Mouse (Mus musculus) neural tube, embryonic 15.5 days (tissue): ENCODE measurements around the gene Maml3. TPM values are rescaled to one million over a fixed set of nuclear protein-coding genes. Genes with fewer than 3 reads are reported as not detected.

Experiments
- ATAC-seq: fragments of 200-750 bp; cut with Nextera tagmentation; 2 replicates; pipeline ENCODE4 v1.8.0; 2017; ENCODE audit warnings: mild to moderate bottlenecking, moderate TSS enrichment, moderate library complexity; ENCODE audit not compliant: low FRiP score
- H3K27ac ChIP-seq: fragments of 300-500 bp; sonication (generic); replicated peaks from 2 replicates; pipeline ENCODE4 v1.5.1; 2015; ENCODE audit warnings: mild to moderate bottlenecking, inconsistent platforms
- H3K27me3 ChIP-seq: fragments of 300-500 bp; sonication (generic); replicated peaks from 2 replicates; pipeline ENCODE4 v1.6.1; 2015; ENCODE audit warnings: inconsistent platforms
- H3K36me3 ChIP-seq: fragments of 300-500 bp; sonication (generic); 2 replicates; pipeline ENCODE4 v1.6.1; 2015; ENCODE audit warnings: inconsistent platforms
- H3K4me1 ChIP-seq: fragments of 300-500 bp; sonication (generic); 2 replicates; pipeline ENCODE4 v1.6.1; 2015; ENCODE audit warnings: inconsistent platforms
- H3K4me2 ChIP-seq: fragments of 300-500 bp; sonication (generic); 2 replicates; pipeline ENCODE4 v1.6.1; 2015; ENCODE audit warnings: inconsistent platforms, mild to moderate bottlenecking, moderate library complexity
- H3K4me3 ChIP-seq: fragments of 300-500 bp; sonication (generic); replicated peaks from 2 replicates; pipeline ENCODE4 v1.5.1; 2015; ENCODE audit warnings: mild to moderate bottlenecking, inconsistent platforms
- H3K9ac ChIP-seq: fragments of 300-500 bp; sonication (generic); replicated peaks from 2 replicates; pipeline ENCODE4 v1.6.1; 2015; ENCODE audit warnings: mild to moderate bottlenecking, inconsistent platforms
- H3K9me3 ChIP-seq: fragments of 300-500 bp; sonication (generic); replicated peaks from 2 replicates; pipeline ENCODE4 v1.6.1; 2016; ENCODE audit warnings: inconsistent platforms
- WGBS: fragments of 180-500 bp; shearing (Covaris S2); methylation state at CpG from one replicate; pipeline ENCODE4 v1.1.7; 2015; ENCODE audit warnings: mixed read lengths; 5-methylcytosine and 5-hydroxymethylcytosine counted together
- polyA plus RNA-seq: library from polyadenylated mRNA; unstranded; fragments of >200 nt; fragmentation: Nextera tagmentation; extraction: Ambion mirVana; gene quantifications from 2 replicates; pipeline ENCODE4 v1.2.1, GENCODE M21; 2015

Maml3 gene
- polyA plus RNA-seq, 1 experiment from 2014 or later = 7.6 TPM

DNA sequence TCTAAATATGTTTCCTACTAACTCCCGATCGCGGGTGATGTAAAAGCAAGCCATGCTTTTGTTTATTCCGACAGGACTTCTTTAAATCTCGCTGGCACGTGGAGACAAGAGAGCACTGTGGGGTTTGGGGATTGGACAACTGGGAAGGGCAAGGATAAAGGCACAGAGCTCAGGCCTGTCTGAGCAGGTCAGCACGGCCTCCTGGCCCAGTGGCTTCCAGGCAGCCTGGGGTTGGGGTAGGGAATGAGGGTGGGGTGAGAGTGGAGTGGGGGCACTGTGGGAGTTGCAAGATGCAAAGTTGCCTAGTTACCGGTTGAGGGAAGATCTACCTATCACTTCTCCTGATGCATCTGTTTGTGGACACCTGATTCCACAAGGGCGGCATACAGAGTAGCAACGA lies 250.7 kb downstream of the Maml3 start:
- H3K27ac ChIP-seq = no peak overlapping the region
- peak; percentile 48; the same call in 1 of the 2 replicates for ATAC-seq
- no peaks in the 10 kb centered on the region for H3K9me3 ChIP-seq
- no peak overlapping the region for H3K4me3 ChIP-seq
- H3K27me3 ChIP-seq = no peaks in the 10 kb centered on the region
- H3K4me2 ChIP-seq = no peak overlapping the region
- H3K36me3 ChIP-seq = no peaks in the 10 kb centered on the region; the same call in none of the 2 replicates
- H3K9ac ChIP-seq = no peak overlapping the region
- 66% methylated on average over 10 of the region's 10 CpGs for WGBS
- H3K4me1 ChIP-seq = peaks cover 18% of the 10 kb centered on the region

DNA sequence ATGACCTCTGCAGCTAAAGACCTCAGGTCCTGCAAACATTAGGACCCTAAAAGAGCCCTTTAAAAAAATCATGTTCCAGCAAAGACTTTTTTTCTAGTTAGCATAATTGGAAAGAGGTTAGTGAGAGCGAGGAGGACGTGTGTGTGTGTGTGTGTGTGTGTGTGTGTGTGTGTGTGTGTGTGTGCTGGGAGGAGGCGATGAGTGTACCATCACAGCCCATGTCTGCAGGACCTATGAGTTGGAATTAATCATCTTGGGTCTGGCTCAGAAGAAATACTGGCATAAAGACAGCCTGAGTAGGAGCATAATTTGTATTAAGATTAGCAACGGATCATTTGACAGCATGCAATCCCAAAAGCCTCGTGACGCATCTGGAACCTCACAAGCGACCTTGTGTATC lies 251.3 kb downstream of the Maml3 start:
- H3K4me1 ChIP-seq = peaks cover 18% of the 10 kb centered on the region
- no peak overlapping the region for H3K9ac ChIP-seq
- no peak overlapping the region for H3K4me2 ChIP-seq
- no peak overlapping the region for H3K4me3 ChIP-seq
- 52% methylated on average over 7 of the region's 7 CpGs for WGBS
- no peak for ATAC-seq
- no peaks in the 10 kb centered on the region; the same call in none of the 2 replicates for H3K36me3 ChIP-seq
- H3K27ac ChIP-seq = no peak overlapping the region; the same call in 1 of the 2 replicates
- no peaks in the 10 kb centered on the region for H3K9me3 ChIP-seq
- H3K27me3 ChIP-seq = no peaks in the 10 kb centered on the region

DNA sequence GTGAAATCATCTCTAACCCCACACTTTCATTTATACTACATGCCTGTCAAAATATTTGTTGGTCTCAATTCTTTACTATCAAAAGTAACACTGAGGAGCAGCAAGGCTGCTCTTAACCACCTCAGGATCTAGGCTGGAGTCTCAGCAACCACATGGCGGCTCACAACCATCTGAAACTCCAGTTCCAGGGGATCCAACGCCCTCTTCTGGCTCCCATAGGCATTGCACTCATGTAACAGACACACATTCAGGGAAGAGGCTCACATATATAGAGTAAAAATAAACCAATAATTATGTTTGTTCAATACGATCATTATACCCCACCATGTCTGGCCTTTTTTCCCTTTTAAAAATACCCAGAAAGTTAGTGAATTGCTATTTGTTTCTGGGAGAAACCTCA lies 252.2 kb downstream of the Maml3 start:
- Histone ChIP-seq H3K27me3 (no peaks in the 10 kb centered on the region), H3K9ac (no peak overlapping the region), H3K4me1 (peaks cover 18% of the 10 kb centered on the region), H3K9me3 (no peaks in the 10 kb centered on the region), H3K27ac (no peak overlapping the region), H3K4me3 (no peak overlapping the region), H3K36me3 (no peaks in the 10 kb centered on the region; the same call in none of the 2 replicates), H3K4me2 (no peak overlapping the region)
- ATAC-seq = no peak
- 87% methylated on average over 3 of the region's 3 CpGs for WGBS

DNA sequence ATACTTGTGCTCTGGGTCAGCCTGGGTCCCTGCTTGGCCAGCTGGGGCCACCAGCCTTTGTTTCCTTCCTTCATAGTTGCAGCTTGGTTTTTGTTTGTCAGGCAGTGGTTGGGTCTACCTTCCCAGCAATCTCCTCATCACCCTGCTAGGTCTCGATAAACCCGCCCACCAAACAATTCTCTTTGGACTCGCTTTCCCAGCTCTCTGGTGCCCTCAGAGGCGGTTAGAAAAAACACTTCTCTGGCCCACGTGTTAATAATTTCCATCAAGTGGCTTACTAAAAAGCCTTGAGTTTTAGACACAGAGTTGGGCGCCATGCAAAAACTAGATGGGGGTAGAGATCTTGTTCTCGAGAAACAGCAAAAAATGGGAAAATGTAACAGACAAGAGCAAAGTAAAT lies 253.3 kb downstream of the Maml3 start:
- Histone ChIP-seq H3K27me3 (no peaks in the 10 kb centered on the region), H3K9ac (no peak overlapping the region), H3K4me2 (no peak overlapping the region), H3K9me3 (no peaks in the 10 kb centered on the region), H3K4me1 (peaks cover 18% of the 10 kb centered on the region), H3K27ac (no peak overlapping the region), H3K36me3 (no peaks in the 10 kb centered on the region; the same call in none of the 2 replicates), H3K4me3 (no peak overlapping the region)
- no peak for ATAC-seq
- 70% methylated on average over 7 of the region's 7 CpGs for WGBS

DNA sequence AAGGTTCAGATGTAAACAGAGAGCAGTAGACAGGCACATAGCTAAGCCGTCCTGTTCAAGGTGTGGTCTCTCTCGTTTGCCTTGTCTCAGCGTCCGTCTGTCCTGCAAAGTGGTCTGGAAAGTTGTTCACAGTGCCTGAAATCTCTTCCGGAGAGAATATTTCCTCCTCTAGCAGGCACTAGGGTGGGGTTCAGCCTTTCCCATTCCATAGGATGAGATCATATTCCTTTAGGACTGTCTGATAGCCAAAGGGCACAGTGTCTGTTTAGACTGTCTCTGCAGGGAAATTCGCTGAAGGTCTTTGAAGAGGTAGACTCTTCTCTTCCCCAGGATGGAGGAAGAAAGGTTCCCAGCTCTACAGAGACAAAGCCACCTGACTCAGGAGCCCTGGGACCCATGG lies 255.4 kb downstream of the Maml3 start:
- Histone ChIP-seq H3K4me3 (no peak overlapping the region), H3K27ac (no peak overlapping the region), H3K9me3 (no peaks in the 10 kb centered on the region), H3K4me2 (no peak overlapping the region), H3K36me3 (no peaks in the 10 kb centered on the region), H3K4me1 (peaks cover 18% of the 10 kb centered on the region), H3K27me3 (no peaks in the 10 kb centered on the region), H3K9ac (no peak overlapping the region)
- no peak for ATAC-seq
- WGBS = 88% methylated on average over 6 of the region's 6 CpGs

DNA sequence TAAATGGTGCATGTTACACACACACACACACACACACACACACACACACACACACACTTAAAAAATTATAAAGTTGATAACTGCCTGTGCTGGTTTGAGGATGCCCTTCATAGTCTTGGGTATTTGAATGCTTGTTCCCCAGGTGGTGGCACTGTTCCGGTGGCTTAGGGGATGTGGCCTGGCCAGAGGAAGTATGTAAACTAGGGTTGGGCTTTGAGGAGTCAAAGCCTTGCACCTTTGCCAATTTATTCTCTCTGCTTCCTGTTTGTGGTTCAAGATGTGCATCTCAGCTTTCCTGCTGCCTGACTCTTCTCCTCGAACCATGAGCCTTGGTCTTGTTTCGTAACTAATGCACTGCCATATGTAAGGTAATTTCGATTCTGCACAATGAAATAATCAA lies 257.6 kb downstream of the Maml3 start:
- no peaks in the 10 kb centered on the region for H3K9me3 ChIP-seq
- no peak overlapping the region for H3K4me2 ChIP-seq
- no peak overlapping the region for H3K9ac ChIP-seq
- H3K27ac ChIP-seq = no peak overlapping the region
- no peaks in the 10 kb centered on the region for H3K27me3 ChIP-seq
- no peak overlapping the region for H3K4me3 ChIP-seq
- ATAC-seq = no peak
- peaks cover 11% of the 10 kb centered on the region for H3K4me1 ChIP-seq
- no peaks in the 10 kb centered on the region for H3K36me3 ChIP-seq
- WGBS = 93% methylated on average over 4 of the region's 4 CpGs

DNA sequence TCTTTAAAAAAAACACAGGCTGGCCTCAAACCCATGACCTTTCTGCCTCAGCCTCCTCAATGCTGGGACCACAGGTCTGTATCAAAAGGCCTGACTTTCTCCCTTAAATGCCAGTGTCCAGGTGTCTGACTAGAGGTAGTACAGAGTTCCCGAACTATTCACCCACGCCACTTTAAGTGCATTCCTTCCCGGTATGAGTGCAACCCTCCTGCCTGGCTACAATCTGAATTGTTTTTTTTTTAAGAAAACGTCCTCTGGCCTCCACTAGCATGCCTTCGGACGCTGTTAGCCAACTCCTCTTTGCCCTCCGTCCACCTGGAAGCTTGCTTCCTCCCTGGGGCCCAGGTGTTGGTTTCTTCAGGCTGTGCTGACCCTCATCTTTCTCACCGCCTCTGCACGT lies 260.6 kb downstream of the Maml3 start:
- H3K4me1 ChIP-seq = peaks cover 12% of the 10 kb centered on the region
- H3K4me2 ChIP-seq = no peak overlapping the region
- no peaks in the 10 kb centered on the region for H3K36me3 ChIP-seq
- WGBS = 88% methylated on average over 9 of the region's 9 CpGs
- H3K27ac ChIP-seq = no peak overlapping the region
- H3K4me3 ChIP-seq = no peak overlapping the region
- no peaks in the 10 kb centered on the region for H3K27me3 ChIP-seq
- H3K9me3 ChIP-seq = no peaks in the 10 kb centered on the region
- H3K9ac ChIP-seq = no peak overlapping the region
- no peak for ATAC-seq

DNA sequence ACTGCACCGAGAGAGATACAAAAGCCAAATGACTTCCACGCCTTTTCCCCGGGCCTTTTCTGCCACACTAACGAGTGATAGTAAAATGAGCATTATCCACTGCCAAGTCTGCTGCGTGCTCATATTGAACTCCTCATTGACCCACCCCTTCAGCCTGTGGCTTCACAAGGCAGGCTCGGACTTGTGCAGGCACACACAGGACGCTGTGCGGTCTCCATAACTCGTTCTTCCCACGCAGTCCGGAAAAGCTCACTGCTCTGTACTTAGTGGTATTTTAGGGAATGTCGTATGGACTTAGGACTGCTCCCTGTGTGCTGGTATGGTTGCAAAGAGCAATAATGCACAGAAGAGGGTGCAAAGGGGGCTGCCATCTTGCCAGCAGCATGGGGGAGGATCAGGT lies 262.7 kb downstream of the Maml3 start:
- no peak for ATAC-seq
- Histone ChIP-seq H3K9me3 (no peaks in the 10 kb centered on the region), H3K36me3 (no peaks in the 10 kb centered on the region), H3K4me2 (no peak overlapping the region), H3K4me1 (peaks cover 12% of the 10 kb centered on the region), H3K4me3 (no peak overlapping the region), H3K27ac (no peak overlapping the region), H3K27me3 (no peaks in the 10 kb centered on the region), H3K9ac (no peak overlapping the region)
- 67% methylated on average over 12 of the region's 12 CpGs for WGBS

DNA sequence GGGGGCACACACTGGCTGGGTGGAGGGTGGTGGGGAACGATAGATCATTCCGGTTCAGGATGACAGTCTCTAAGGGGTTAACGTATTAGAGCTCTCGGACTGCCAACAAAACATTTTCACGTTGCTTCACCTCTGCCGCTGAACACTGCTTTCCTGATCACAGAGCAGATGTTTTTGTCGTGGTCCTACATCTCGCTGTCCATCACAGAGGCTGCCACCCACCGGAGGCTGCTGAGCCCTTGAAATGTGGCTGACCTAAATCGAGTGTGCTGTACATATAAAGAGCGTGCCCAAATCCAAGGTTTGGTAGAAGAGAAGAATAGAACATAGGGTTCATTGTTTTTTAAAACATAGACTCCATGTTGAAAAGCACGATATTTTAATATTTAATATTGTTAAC lies 263.3 kb downstream of the Maml3 start:
- no peak for ATAC-seq
- H3K4me2 ChIP-seq = no peak overlapping the region
- WGBS = 62% methylated on average over 12 of the region's 12 CpGs
- peaks cover 12% of the 10 kb centered on the region for H3K4me1 ChIP-seq
- no peaks in the 10 kb centered on the region for H3K9me3 ChIP-seq
- H3K4me3 ChIP-seq = no peak overlapping the region
- no peaks in the 10 kb centered on the region for H3K27me3 ChIP-seq
- no peak overlapping the region for H3K27ac ChIP-seq
- no peak overlapping the region for H3K9ac ChIP-seq
- H3K36me3 ChIP-seq = no peaks in the 10 kb centered on the region

DNA sequence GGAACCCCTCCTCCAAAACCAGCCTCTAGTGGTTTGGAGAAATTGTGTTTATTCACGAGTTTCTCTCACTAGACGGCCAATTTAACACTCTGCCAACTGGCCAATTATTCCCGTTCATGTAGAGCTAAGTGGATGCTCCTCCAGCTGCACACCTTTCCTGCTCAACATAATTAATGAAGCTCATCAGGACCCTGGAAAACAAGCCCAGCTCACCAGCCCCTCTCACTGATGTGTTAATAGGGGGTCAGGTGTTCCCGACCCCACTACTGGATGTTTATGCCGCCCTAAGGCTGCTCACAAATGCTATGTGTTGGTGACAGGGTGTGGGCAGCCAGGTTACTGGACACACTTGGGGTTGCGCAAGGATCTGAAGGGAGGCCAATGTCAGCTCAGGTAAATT lies 263.7 kb downstream of the Maml3 start:
- peaks cover 12% of the 10 kb centered on the region for H3K4me1 ChIP-seq
- WGBS = 56% methylated on average over 6 of the region's 6 CpGs
- H3K27me3 ChIP-seq = no peaks in the 10 kb centered on the region
- H3K36me3 ChIP-seq = no peaks in the 10 kb centered on the region
- peak; percentile 43; the same call in 1 of the 2 replicates for ATAC-seq
- no peak overlapping the region for H3K4me3 ChIP-seq
- no peaks in the 10 kb centered on the region for H3K9me3 ChIP-seq
- H3K27ac ChIP-seq = no peak overlapping the region
- no peak overlapping the region for H3K9ac ChIP-seq
- no peak overlapping the region for H3K4me2 ChIP-seq

DNA sequence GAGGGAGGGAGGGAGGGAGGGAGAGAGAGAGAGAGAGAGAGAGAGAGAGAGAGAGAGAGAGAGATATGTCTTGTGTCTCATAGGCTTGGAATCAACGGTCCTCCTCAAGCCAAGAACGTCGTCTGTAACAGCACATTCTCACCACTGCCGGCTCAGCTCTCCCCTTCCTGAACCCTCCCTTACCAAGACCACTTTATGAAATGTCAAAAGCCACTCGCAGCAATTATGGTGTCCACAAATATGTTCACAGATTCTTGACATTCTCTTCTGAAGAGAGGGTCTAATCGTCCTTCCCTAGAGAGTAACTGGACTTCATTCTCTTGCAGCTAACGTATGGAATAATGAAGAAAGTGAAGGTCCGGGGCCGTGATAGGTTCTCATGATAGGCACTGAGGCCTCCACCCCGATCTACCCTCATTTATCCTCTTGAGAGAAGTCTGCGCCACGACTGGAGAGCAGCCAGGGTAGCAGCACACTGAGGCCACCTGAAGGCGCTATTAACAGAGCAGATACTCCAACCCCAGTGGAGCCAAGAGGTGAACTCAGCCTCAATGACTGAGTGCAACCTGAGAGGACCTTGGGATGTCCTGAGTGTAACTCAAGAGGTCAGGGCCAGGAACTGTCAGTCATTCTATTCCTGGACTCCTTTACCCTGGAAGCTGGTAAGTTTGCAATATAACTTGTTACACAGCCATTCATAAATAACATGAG lies 264.6 kb downstream of the Maml3 start:
- Histone ChIP-seq H3K27ac (no peak overlapping the region), H3K9me3 (no peaks in the 10 kb centered on the region), H3K36me3 (no peaks in the 10 kb centered on the region), H3K4me2 (no peak overlapping the region), H3K27me3 (no peaks in the 10 kb centered on the region), H3K4me3 (no peak overlapping the region), H3K9ac (no peak overlapping the region), H3K4me1 (peaks cover 12% of the 10 kb centered on the region)
- WGBS = 90% methylated on average over 13 of the region's 13 CpGs
- ATAC-seq = no peak

DNA sequence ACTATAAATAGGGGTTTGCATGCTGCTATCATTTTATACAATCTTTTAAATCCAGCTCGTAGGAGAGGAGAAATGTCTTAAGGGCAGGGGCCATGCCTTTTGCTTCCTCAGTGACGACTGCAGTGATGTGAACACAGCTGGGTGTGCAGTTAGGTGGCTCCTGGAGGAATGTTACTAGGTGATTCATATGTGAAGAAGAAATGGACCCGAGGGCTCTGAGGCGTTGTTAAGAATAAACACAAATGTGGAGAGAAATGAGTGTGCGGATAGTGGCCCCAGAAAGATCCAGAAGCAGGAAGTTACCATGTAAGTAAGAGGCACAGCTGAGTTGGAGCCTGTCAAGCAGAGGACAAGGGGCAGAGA lies 265.5 kb downstream of the Maml3 start:
- H3K4me1 ChIP-seq = peaks cover 12% of the 10 kb centered on the region
- no peak overlapping the region for H3K4me3 ChIP-seq
- no peak for ATAC-seq
- 58% methylated on average over 5 of the region's 5 CpGs for WGBS
- H3K9me3 ChIP-seq = no peaks in the 10 kb centered on the region
- no peaks in the 10 kb centered on the region for H3K36me3 ChIP-seq
- no peak overlapping the region for H3K9ac ChIP-seq
- H3K4me2 ChIP-seq = no peak overlapping the region
- no peak overlapping the region for H3K27ac ChIP-seq
- H3K27me3 ChIP-seq = no peaks in the 10 kb centered on the region
